Mouse (Mus musculus) spleen, postnatal 36 days (tissue): ENCODE data around the gene Ahnak.
"Not testable (repeated sequence)": the region's sequence is repeated elsewhere in the genome, so short reads cannot be mapped to it uniquely, and the experiment has no call there.

ENCODE experiments used
- DNase-seq, 2 experiments: peaks; one replicate each; pipeline ENCODE4 v3.0.0; 2022; ENCODE audit warnings: low spot score in 2 of 2, mixed read lengths in 1 of 2

The Ahnak gene

DNA sequence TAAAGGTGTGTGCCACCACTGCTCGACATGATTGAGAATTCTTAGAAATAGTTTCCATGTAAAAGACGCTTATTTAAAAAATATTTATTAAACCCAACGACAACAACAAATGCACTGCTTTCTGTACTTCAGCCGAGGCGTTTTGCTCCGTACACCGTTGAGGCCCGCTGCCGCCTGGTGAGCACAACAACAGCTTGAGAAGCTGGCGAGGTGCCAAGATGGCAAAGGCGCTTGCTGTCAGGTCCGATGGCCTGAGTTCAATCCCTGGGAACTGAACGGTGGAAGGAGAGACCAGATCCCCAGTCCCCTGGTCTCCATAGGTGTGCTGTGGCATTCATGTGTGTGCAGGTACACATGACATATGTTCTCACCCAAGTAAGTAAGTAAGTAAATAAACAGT is 108.4 kb downstream of the Ahnak start:
- no peak for DNase-seq

- DNase-seq, result no peak
These were observed 110.7 kb downstream of the Ahnak start for GRCm38 (mm10) chr19:9099751-9100150.

DNA sequence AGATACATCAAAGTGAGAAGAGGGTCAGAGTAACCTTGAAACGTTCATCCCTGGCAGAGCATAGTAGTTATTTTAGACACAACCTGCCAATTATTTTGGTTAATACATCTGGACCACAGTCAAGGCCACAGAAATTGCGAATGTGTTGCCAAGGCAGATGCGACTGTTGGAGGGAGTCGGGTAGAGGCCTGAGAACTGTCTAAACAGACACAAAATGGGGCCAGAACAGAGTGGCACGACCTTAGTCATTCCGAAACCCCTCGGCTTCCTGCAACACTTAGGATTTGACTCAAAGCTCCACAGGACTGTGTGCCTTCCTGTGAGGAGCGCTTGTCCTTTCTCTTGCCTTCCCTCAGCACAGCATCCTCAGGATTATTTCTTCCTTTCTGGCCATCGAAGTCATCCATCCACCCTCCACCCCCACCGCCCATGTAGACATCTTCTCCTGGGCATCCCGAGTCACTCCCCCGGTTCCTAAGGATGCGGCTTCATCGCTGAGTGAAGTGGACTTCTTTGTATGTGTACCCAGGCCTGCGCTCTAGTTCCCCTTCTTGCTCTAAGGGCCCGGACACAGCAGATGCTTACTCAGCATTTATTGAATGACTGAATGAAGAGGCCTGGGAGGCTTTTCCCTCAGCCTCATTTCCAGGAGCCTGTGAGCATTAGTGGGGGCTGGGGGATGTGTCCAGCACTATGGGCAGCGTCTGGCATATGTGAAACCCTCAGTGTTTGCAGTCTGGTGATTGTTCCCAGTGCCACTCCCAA is 111.4 kb downstream of the Ahnak start:
- no peak for DNase-seq

GRCm38 (mm10) chr19:9101062-9101457 is 112.0 kb downstream of the Ahnak start:
- DNase-seq, result no peak

DNA sequence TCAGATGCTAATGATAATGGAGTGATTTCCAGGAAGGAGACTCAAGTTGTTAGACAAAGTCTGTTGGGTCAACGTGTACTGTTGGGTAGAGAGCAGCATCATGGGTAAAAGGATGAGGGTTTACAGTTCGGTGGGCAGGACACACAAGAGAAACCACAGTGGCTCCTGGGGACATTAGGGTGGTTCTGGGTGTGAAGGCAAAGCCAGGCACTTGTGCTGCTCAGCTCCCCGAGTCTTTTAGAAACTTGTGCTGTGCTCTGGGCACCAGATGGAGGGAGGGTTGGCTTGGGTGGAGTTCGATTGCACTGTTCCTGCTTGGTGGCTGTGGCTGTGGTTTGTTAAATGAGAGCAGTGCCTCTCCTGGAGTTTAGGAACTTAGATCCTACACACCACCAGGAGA is 114.9 kb downstream of the Ahnak start:
- peak; percentile 65 to 72 for DNase-seq

GRCm38 (mm10) chr19:9105101-9105685 is 116.1 kb downstream of the Ahnak start:
- DNase-seq, result no peak

DNA sequence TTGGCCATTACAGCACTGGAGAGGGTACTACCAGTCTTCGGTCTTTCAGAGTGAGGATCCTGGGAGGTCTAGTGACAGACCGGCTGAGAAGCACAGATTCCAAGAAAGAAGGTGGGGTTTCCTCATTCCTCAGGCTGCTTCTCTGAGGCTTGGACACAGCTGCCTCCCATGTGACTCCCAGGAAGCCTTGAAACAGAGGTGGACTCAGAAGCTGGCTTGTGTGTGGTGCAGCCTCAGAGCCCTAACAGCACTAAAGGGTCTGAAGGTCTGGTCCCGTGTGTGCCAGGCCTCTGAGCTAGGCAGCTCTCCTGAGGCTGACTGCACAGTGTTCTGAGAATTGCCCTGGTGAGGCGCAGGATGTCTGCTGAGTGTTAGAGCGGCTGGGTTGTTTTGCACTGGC is 117.0 kb downstream of the Ahnak start:
- no peak for DNase-seq

GRCm38 (mm10) chr19:9106751-9107378 is 117.8 kb downstream of the Ahnak start:
- no peak for DNase-seq

- no peak for DNase-seq
These were observed 118.3 kb downstream of the Ahnak start for GRCm38 (mm10) chr19:9107379-9107755.

GRCm38 (mm10) chr19:9108536-9108935 is 119.5 kb downstream of the Ahnak start:
- DNase-seq, result no peak

- peak; percentile 52 to 68 for DNase-seq
These were observed 121.2 kb downstream of the Ahnak start for GRCm38 (mm10) chr19:9110182-9110869.

DNA sequence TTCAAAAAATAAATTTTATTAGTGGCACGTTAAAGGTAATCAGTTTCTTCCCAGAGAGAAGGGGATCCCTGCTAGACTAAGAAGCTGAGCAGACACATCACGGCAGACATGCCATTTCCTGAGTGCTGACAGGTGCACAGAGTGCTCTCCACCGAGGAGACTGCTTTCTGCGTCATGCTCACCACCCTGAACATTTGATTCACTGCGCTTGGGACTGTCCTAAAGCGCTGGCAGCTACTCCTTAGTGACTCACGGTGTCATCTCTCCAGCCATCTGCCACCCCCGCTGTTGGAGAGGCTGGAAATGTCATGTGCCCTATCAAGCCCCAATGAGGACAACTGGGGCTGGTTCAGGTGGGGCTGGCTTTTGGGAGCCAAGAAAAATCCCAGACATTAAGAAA is 123.0 kb downstream of the Ahnak start:
- DNase-seq, result no peak

DNA sequence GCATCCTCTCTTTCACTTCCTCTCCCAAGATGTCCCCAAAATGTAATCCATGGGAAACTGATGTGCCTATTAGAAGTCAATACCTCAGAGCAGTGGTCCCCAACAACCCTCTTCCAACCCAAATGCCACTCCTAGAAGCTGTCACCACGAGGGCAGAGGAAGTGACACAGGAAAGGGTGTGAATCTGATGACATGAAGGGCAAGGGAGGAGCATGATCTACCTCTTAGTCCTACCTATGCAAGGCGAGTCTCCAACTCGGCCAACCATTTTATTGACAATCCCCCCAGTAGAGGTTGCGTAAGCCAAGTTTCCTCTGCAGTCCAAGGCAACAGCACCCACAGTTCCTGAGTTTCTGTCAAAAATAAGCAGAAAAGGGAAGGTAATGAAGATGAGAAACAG is 127.2 kb downstream of the Ahnak start:
- no peak for DNase-seq

- DNase-seq, result no peak
These were observed 128.2 kb downstream of the Ahnak start for GRCm38 (mm10) chr19:9117275-9117674.

DNA sequence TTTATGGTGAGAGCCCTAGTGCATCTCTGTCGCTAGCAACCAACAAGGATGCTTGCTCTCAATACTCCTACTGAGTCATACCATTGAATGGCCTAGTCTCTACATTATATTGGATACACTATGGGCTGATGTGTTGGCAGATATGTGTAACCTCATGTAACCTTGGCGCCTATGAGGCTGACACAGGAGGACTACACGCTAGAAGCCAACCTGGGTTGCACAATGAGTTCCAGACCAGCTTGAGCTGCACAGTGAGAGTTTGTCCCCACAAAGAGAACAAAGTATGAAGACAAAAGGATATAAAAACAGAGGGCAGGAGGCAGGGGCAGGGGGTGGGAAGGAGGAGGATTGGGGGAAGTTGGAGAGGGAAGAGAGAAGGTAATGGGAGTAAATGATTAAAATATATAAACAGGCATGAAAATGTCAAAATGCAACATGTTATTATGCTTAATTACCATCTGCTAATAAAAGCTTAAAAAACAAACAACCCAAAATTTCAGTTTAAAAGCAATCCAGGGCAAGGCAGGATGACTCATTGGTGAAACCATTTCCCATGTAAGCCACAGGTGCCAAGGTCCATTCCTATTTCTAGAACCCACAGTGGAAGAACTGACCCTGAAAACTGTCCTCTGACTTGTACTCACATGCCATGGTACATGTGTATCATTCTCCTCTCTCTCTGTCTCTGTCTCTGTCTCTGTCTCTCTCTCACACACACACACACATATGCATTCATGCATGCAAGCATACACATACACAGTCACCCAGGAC is 130.8 kb downstream of the Ahnak start:
- no peak for DNase-seq

- DNase-seq, result peak in 1 of 2 experiments; percentile 27
These were observed 133.3 kb downstream of the Ahnak start for GRCm38 (mm10) chr19:9122390-9122789.

DNA sequence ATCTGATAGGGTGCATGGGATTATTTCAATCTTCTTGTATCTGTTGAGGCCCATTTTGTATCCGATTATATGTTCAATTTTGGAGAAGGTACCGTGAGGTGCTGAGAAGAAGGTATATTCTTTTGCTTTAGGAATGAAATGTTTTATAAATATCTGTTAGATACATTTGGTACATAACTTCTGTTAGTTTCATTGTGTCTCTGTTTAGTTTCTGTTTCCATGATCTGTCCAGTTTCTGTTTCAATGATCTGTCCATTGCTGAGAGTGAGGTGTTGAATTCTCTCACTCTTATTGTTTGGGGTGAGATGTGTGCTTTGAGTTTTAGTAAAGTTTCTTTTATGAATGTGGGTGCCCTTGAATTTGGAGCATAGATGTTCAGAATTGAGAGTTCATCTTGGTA is 134.9 kb downstream of the Ahnak start:
- DNase-seq, result not testable (repeated sequence)
